Mouse (Mus musculus): Measurements from ENCODE around the gene Epn3.

DNA sequence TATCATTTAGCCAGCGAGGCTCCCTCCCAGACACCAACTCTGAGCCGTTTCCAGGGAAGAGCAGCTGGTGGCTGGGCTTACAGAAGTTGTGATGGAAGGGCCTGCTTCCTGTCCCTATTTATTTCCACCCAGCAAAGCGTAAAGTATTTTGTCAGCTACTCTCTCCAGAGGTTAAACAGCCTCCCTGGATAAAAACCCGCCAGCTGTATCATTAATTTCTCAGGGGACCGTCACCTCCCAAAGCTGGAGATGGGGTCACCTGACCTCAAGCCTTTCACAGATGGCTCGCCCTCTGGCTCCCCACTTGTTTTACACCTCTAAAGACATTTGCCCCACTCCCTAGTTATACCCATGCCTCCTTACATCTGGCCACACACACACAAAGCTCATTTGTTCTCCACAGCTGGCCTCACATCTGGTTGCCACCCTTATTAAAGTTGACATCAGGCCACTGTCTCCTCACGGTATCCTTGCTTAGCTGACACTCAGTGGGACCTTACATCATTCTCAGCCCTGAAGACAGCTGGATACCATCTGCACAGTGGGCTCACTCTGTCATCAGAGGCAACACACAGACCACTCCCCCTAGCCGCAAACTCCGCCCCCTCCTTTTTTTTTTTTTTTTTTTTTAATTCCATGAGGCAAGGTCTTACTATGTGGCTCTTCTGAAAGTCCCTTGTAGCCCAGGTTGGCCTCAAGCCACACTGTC is 26.6 kb upstream of the Epn3 start:
- TF ChIP-seq EP300 (IDR thresholded peaks at IDR 0.05; ENCODE audit: low read depth) (no peak), CTCF (IDR thresholded peaks at IDR 0.05; ENCODE audit: low read depth) (no peak)
